Mouse (Mus musculus) neural tube, embryonic 11.5 days (tissue): ENCODE results near the gene Adh1. TPM values are rescaled to one million over a fixed set of nuclear protein-coding genes. Genes with fewer than 3 reads are reported as not detected.

Experiments
- ATAC-seq: fragments of 200-750 bp; cut with Nextera tagmentation; 2 replicates; pipeline ENCODE4 v1.8.0; 2017; ENCODE audit warnings: moderate number of reproducible peaks, mild to moderate bottlenecking, moderate TSS enrichment, moderate library complexity; ENCODE audit not compliant: insufficient read depth, low FRiP score, low TSS enrichment
- DNase-seq: peaks from one replicate; pipeline ENCODE4 v3.0.0-alpha.2; 2015; ENCODE audit warnings: low spot score
- H3K27ac ChIP-seq: fragments of 300-500 bp; sonication (generic); 2 replicates; pipeline ENCODE4 v1.5.1; 2014; ENCODE audit warnings: low read depth, mild to moderate bottlenecking, low read length
- H3K27me3 ChIP-seq: fragments of 300-500 bp; sonication (generic); 2 replicates; pipeline ENCODE4 v1.6.1; 2014; ENCODE audit warnings: mild to moderate bottlenecking, low read length, mixed read lengths; ENCODE audit not compliant: control insufficient read depth, insufficient read depth
- H3K36me3 ChIP-seq: fragments of 300-500 bp; sonication (generic); 2 replicates; pipeline ENCODE4 v1.6.1; 2014; ENCODE audit warnings: mild to moderate bottlenecking, low read length, moderate library complexity, mixed read lengths; ENCODE audit not compliant: control insufficient read depth, insufficient read depth
- H3K4me1 ChIP-seq: fragments of 300-500 bp; sonication (generic); 2 replicates; pipeline ENCODE4 v1.6.1; 2014; ENCODE audit warnings: low read length, mixed read lengths; ENCODE audit not compliant: control insufficient read depth, insufficient read depth
- H3K4me2 ChIP-seq: fragments of 300-500 bp; sonication (generic); 2 replicates; pipeline ENCODE4 v1.6.1; 2014; ENCODE audit warnings: low read depth, mild to moderate bottlenecking, moderate library complexity
- H3K4me3 ChIP-seq: fragments of 300-500 bp; sonication (generic); 2 replicates; pipeline ENCODE4 v1.5.1; 2014; ENCODE audit warnings: low read depth, low read length
- H3K9ac ChIP-seq: fragments of 300-500 bp; sonication (generic); 2 replicates; pipeline ENCODE4 v1.6.1; 2014; ENCODE audit warnings: mild to moderate bottlenecking, low read length
- H3K9me3 ChIP-seq: fragments of 300-500 bp; sonication (generic); 2 replicates; pipeline ENCODE4 v1.6.1; 2016; ENCODE audit warnings: low read length; ENCODE audit not compliant: control insufficient read depth
- WGBS: fragments of 180-500 bp; shearing (Covaris S2); extraction: QIAGEN DNeasy Blood & Tissue Kit; methylation state at CpG from one replicate; pipeline ENCODE4 v1.1.7; 2014; 5-methylcytosine and 5-hydroxymethylcytosine counted together
- polyA plus RNA-seq: library from polyadenylated mRNA; unstranded; fragments of >200 nt; fragmentation: Nextera tagmentation; extraction: Ambion mirVana; gene quantifications from 2 replicates; pipeline ENCODE4 v1.2.1, GENCODE M21; 2014

The Adh1 gene
- polyA plus RNA-seq, 1 experiment from 2014 or later, result 2.1 TPM

- Histone ChIP-seq H3K4me3 (no peak overlapping the region), H3K4me1 (no peaks in the 10 kb centered on the region), H3K27ac (no peak overlapping the region), H3K9me3 (no peaks in the 10 kb centered on the region), H3K9ac (no peak overlapping the region), H3K27me3 (no peaks in the 10 kb centered on the region), H3K4me2 (no peak overlapping the region), H3K36me3 (no peaks in the 10 kb centered on the region)
- 79% methylated on average over 4 of the region's 4 CpGs for WGBS
- no peak for ATAC-seq
- DNase-seq, result no peak
These were observed 73.5 kb downstream of the Adh1 start for GRCm38 (mm10) chr3:138334320-138334719.

- Histone ChIP-seq H3K4me3 (no peak overlapping the region), H3K36me3 (no peaks in the 10 kb centered on the region), H3K27me3 (no peaks in the 10 kb centered on the region), H3K9ac (no peak overlapping the region), H3K9me3 (no peaks in the 10 kb centered on the region), H3K4me1 (no peaks in the 10 kb centered on the region), H3K27ac (no peak overlapping the region), H3K4me2 (no peak overlapping the region)
- ATAC-seq (no peak), DNase-seq (no peak)
- 93% methylated on average over 1 of the region's 1 CpGs for WGBS
These were observed 74.8 kb downstream of the Adh1 start for GRCm38 (mm10) chr3:138335566-138335965.

- ATAC-seq, result no peak
These were observed 75.4 kb downstream of the Adh1 start for GRCm38 (mm10) chr3:138336104-138336754.

More at GRCm38 (mm10) chr3:138336104-138336754, 75.4 kb downstream of the Adh1 start:
- H3K4me2 ChIP-seq, result no peak overlapping the region
- no peaks in the 10 kb centered on the region for H3K4me1 ChIP-seq
- no peaks in the 10 kb centered on the region for H3K9me3 ChIP-seq
- H3K27me3 ChIP-seq, result no peaks in the 10 kb centered on the region
- H3K27ac ChIP-seq, result no peak overlapping the region
- H3K9ac ChIP-seq, result no peak overlapping the region
- DNase-seq, result no peak
- WGBS, result 60% methylated on average over 3 of the region's 3 CpGs
- no peak overlapping the region for H3K4me3 ChIP-seq
- H3K36me3 ChIP-seq, result no peaks in the 10 kb centered on the region

Other genes with a start within 250 kb of the Adh1 start
- gene 1110002E22Rik, start 195.9 kb upstream of the Adh1 start, polyA plus RNA-seq, result 0.21 and 0.42 TPM in 2 replicates
- not detected in 2 replicates for gene Gm5105, start 193.6 kb upstream of the Adh1 start, polyA plus RNA-seq
- gene Trmt10a, start 117.5 kb upstream of the Adh1 start, polyA plus RNA-seq, result 13.8 and 17.0 TPM in 2 replicates
- gene Mttp, start 116.0 kb upstream of the Adh1 start, polyA plus RNA-seq, result 7.5 and 7.8 TPM in 2 replicates
- gene 4930579F01Rik, start 67.2 kb upstream of the Adh1 start, polyA plus RNA-seq, result not detected in 2 replicates
- 0.13 TPM in 1 of 2 replicates, not detected in the other for gene Adh7, start 43.2 kb upstream of the Adh1 start, polyA plus RNA-seq
- not detected in 2 replicates for gene Adh6a, start 52.3 kb downstream of the Adh1 start, polyA plus RNA-seq
- gene Adh6b, start 80.8 kb downstream of the Adh1 start, polyA plus RNA-seq, result 0.53 and 0.68 TPM in 2 replicates
- gene Adh4, start 154.5 kb downstream of the Adh1 start, polyA plus RNA-seq, result not detected in 2 replicates
- 248 and 254 TPM in 2 replicates for gene Adh5, start 182.1 kb downstream of the Adh1 start, polyA plus RNA-seq
- 69.0 and 69.6 TPM in 2 replicates for gene Metap1, start 228.5 kb downstream of the Adh1 start, polyA plus RNA-seq